Mouse (Mus musculus) skeletal muscle tissue, adult 2 months (tissue): ENCODE measurements around the gene Aldoart2.
"Not testable (repeated sequence)": the region's sequence is repeated elsewhere in the genome, so short reads cannot be mapped to it uniquely, and the experiment has no call there.

Experiments
- DNase-seq: peaks from one replicate; pipeline ENCODE4 v3.0.0-alpha.2; 2012; ENCODE audit warnings: low read depth, low spot score

Aldoart2 gene

DNA sequence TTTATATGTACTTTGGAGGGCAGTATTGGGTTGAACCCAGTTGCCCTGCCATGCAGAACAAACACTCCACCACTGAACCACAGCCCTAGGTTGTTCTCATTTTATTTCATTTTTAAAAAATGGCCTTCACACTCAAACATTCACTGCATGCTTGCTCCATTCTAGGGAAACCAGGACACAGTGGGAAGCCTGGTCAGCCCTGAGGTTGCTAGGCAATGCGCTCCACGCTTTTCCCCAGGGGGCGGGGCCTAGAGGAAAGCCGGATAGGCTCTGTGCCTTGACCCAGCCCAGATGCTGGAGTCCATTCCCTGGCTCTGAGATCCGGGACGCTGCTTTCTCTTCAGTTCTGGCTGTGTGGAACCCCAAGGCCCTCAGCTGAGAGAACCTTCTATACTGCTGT, 8.8 kb downstream of the Aldoart2 start:
- DNase-seq = no peak

DNA sequence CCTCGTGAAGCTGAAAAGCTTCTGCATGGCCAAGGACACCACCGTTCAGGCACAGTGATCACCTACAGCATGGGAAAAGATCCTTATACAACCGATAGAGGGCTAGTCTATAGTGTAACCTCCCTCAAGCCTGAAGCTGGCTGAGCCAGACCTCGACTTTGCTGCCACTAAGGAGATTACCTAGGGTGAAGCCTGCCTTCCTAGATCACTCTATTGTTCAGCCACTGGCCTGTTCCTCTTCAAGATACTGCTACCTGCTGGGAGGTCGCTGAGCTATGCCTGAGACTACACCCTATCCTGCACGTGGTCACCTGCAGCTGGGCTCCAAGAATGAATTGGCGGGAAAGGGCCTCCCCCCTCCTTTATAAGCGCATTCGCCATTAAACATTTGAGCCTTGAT, 21.9 kb downstream of the Aldoart2 start:
- DNase-seq = not testable (repeated sequence)

DNA sequence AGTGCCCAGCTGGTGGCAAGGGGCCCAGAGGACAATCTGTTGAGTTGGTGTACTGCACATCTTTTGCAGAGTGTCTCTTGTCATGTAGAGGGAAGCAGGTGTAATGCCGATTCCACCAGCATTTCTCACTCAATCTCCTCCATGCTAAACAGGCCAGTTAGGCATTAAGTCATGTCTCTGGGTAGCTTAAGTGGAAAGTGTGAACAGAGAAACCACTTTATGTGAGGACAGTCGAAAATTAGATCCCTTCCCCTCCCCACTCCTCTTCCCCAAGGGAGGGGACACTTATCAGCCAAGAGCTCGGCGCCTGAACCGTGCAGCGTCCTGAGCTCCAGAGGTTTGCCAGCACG, 33.5 kb downstream of the Aldoart2 start:
- no peak for DNase-seq

DNA sequence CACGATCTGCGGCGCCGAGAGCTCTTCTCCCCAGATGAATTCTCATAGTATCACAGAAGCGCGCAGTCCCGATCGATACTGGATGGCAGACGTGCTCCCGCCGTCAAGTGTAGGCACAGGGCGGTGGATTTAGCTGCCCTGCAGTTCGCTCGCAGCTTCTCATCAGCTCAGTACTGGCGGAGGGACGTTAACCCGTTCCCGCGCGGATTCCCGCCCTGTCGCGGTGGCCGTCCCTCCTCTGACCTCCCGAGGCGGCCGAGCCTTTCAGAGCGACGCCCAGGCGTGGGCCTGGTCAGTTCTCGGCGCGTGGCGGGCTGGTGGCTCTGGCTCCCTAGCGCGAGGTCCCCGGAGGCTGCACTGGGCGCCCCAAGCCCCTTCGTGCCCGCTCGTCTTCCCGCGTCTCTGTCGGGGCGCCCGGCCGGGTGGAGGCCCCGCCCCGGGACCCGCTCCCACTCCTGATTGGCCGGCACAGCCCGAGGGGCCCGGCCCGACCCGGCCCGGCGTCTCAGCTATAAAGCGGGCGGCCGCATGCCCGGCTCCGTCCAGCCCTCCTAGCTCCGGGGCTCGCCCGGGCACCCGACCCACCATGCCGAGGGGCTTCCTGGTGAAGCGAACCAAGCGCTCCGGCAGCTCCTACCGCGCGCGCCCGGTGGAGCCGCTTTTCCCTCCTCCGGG, 34.0 kb downstream of the Aldoart2 start, which contains the start of gene Insm2:
Gene Insm2 (plus strand): TSS at position 541 of the 675 bp plus-strand sequence.
- no peak for DNase-seq

DNA sequence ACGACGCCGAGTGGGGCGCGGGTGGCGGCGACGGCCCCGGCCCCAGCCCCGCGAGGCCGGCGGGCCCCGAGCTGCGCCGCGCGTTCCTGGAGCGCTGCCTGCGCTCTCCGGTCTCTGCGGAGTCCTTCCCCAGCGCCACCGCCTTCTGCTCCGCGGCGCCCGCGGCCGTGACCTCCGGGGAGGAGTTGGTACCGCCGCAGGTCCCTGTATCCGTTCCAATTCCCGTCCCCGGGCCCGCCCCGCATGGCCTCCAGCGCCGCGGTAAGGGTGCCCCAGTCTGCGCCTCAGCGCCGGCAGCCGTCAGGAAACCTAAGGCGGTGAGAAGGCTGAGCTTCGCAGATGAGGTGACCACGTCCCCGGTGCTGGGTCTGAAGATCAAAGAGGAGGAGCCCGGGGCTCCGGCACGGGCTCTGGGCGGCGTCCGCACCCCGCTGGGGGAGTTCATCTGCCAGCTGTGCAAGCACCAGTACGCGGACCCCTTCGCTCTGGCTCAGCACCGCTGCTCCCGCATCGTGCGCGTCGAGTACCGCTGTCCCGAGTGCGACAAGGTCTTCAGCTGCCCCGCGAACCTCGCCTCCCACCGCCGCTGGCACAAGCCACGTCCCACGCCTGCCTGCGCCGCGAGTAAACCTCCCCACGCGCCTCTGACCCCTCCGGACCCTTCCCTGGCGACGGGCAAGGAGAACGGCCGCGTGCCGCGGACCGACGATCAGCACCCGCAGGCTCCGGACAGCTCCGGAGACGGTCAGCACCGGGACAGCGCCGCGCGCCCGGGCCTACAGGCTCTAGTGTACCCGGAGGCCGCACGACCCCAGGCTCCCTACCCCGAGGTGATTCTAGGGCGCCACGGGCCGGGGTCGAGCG, 34.8 kb downstream of the Aldoart2 start:
- DNase-seq = no peak

DNA sequence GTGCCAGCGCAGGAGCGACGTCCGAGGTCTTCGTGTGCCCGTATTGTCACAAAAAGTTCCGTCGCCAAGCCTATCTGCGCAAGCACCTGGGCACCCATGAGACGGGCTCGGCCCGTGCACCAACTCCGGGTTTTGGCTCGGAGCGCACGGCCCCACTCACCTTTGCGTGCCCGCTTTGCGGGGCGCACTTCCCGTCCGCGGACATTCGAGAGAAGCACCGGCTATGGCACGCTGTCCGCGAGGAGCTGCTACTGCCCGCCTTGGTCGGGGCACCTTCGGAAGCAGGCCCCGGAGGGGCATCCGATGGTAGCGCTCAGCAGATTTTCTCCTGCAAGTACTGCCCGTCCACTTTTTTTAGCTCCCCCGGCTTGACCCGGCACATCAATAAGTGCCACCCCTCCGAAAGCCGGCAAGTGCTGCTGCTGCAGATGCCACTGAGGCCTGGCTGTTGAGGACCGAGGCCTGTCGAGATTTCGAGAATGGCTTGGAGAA, 35.5 kb downstream of the Aldoart2 start:
- no peak for DNase-seq

DNA sequence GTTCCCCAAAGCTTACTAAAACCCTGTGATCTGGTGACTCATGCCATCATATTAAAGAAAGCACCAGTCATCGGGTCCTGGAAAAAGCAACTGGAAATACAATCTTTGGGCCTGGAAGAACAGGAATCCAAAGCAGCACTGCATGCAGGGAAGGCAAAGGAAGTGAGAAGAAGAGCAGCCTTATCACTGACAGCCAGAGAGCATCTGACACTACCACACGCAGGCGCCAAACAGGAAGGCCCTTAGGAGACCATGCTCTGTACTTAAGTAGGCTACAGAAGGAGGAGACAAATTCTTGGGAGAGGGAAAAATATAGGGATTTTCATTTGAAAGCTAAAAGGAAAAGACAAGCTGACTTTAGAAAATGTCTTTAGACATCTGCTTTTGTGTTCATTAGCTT, 39.4 kb downstream of the Aldoart2 start:
- DNase-seq = no peak

DNA sequence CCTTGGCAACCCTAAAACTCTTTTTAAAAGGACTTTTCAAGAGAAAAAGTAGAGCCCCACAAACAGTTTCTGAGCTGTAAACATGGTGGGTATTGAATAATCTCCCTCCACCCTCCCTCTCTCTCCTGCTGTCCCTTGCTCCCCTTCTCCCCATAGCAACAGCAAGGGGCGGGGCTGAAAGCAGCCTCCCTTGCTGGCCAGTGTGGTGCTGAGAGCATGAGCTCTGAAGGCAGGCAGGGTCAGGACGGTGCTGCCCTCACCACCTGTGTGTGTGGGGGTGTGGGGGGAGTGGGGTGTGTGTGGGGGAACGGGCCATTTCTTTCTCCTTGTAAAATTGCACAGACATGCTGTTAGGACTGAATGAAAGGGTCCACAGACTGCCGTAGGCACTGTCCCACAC, 42.9 kb downstream of the Aldoart2 start:
- no peak for DNase-seq

DNA sequence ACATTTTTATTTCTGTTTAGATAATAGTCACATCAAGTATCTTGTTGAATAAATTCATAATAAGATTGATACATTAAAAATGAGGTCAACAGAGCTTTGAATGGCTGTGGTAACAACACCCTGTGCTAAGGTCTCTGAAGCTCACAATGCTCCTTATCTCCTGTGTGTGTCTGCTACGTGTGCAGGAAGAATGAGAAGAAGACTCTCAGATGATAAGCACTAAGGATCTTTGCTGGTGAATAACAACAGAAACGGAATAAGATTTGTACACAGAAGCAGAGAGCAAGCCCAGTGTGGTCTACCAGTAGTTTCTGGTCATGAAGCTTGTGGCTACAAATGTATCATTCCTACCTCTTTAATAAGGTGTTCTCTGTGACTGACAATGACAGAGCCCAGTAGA, 45.8 kb downstream of the Aldoart2 start:
- DNase-seq = no peak
